7 mouse cellular contexts compared by ENCODE assay signal in the genomic region with DNA sequence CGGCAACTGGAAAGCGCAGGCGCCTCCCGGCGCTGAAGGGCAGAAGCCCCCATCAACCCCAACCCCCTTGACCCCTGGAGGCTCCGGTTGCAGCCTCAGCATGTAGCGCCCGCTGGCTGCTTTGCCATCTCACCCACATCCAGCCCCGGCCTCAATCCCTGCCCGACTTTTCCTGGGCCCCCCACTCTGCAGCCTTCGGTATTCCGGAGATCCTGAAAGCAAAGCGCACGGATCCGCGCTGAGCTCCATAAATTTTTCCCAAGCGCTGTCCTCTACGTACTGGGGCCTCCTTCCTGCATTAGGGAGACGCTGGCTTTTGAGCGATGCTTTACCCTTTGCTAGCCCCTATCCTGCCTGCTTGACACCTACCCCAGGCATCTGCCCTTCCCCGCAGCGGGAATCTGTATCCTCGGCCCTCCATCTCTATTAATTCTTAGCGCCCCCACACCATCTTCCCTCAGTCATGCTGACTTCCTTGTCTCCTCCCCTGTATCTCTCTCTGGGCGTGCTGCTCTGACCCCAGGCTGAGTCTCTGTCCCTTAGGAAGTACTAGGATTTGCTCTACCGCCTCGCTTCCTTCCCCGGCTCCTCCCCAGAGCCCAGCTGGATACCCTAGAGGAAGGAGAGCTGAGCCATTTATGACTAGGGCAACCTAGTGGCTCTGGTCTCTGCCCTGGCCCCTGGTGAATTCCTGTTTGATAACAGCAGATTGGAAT. TPM values are rescaled to one million over a fixed set of nuclear protein-coding genes. Genes with fewer than 3 reads are reported as not detected.
DNase-seq lines count a peak whose midpoint lies in the region; ATAC-seq and TF ChIP-seq lines count a peak whose summit lies in the region.

No protein-coding gene starts in this region.

- no peak for TF ChIP-seq EP300 in CH12.LX (IDR thresholded peaks at IDR 0.05; ENCODE audit: low read length)
- TF ChIP-seq EP300 in lung, postnatal 0 days (IDR thresholded peaks at IDR 0.05), result no peak

- H3K27me3 ChIP-seq in CH12.LX (replicated peaks) (no peaks in the 10 kb centered on the region), G1E (ENCODE audit: insufficient read depth, low read length) (peaks cover 71% of the 10 kb centered on the region)
- peaks cover 20% of the 10 kb centered on the region for H3K27me3 ChIP-seq in embryonic facial prominence, embryonic 12.5 days
- H3K27me3 ChIP-seq in intestine, embryonic 16.5 days (replicated peaks; ENCODE audit: control insufficient read depth, insufficient read depth, low read length), result peaks cover 11% of the 10 kb centered on the region; the same call in 1 of the 2 replicates
- peaks cover 10% of the 10 kb centered on the region; the same call in 1 of the 2 replicates for H3K27me3 ChIP-seq in lung, postnatal 0 days (replicated peaks; ENCODE audit: insufficient read depth, low read length)

- no peak for TF ChIP-seq POLR2A in CH12.LX (IDR thresholded peaks at IDR 0.05; ENCODE audit: low read depth, low read length)

- in situ Hi-C loops in CH12.LX (cut with MboI; ENCODE audit: low pct_ligation_motif_present, low pct_unique_long_range_greater_than_20kb, low sequenced_read_pairs), result no loop called here

- H3K9me3 ChIP-seq in CH12.LX (replicated peaks; ENCODE audit: low read length) (peaks cover under 1% of the 10 kb centered on the region), G1E (replicated peaks) (no peaks in the 10 kb centered on the region)
- H3K9me3 ChIP-seq in embryonic facial prominence, embryonic 12.5 days, result no peaks in the 10 kb centered on the region
- H3K9me3 ChIP-seq in intestine, embryonic 16.5 days (ENCODE audit: control insufficient read depth, low read length), result no peaks in the 10 kb centered on the region
- H3K9me3 ChIP-seq in lung, postnatal 0 days (ENCODE audit: low read length), result no peaks in the 10 kb centered on the region

- peaks cover 0 to 32% of the 10 kb centered on the region in 2 experiments; a peak in 2 of 4 replicates for H3K4me1 ChIP-seq in CH12.LX (ENCODE audit: control insufficient read depth in 1 of 2, insufficient read depth in 2 of 2)
- H3K4me1 ChIP-seq in G1E (ENCODE audit: insufficient read depth, low read depth, low read length), result peaks cover 47% of the 10 kb centered on the region
- H3K4me1 ChIP-seq in embryonic facial prominence, embryonic 12.5 days, result peaks cover 44% of the 10 kb centered on the region
- H3K4me1 ChIP-seq in intestine, embryonic 16.5 days (ENCODE audit: control insufficient read depth, insufficient read depth, low read length), result peaks cover 33% of the 10 kb centered on the region
- H3K4me1 ChIP-seq in lung, postnatal 0 days (ENCODE audit: insufficient read depth, low read depth, low read length), result no peaks in the 10 kb centered on the region

- H3K4me2 ChIP-seq in CH12.LX (ENCODE audit: insufficient read depth, low read depth, poor library complexity, severe bottlenecking), result peak overlapping the region; percentile 95
- peak overlapping the region; percentile 92 for H3K4me2 ChIP-seq in embryonic facial prominence, embryonic 12.5 days (replicated peaks)
- H3K4me2 ChIP-seq in intestine, embryonic 16.5 days (ENCODE audit: low read depth, low read length), result peak overlapping the region; percentile 83
- peak overlapping the region; percentile 97 for H3K4me2 ChIP-seq in lung, postnatal 0 days (replicated peaks; ENCODE audit: low read depth, low read length)

- no peak for TF ChIP-seq RAD21 in CH12.LX (IDR thresholded peaks at IDR 0.05; ENCODE audit: low read depth, low read length)

- dilution Hi-C loops in CH12.LX (cut with MboI; ENCODE audit: extremely low pct_ligation_motif_present, extremely low pct_unique_long_range_greater_than_20kb, low sequenced_read_pairs), result no loop called here

- DNase-seq in CH12.LX (ENCODE audit: extremely low read depth) (no peak), G1E (ENCODE audit: low spot score) (no peak)
- no peak for DNase-seq in lung, postnatal 0 days (ENCODE audit: low spot score)
- DNase-seq in urinary bladder, postnatal 36 days (ENCODE audit: low spot score in 2 of 2), result no peak
- DNase-seq in gastrocnemius, adult 8-10 months (ENCODE audit: low spot score in 2 of 2), result no peak

- H3K9ac ChIP-seq in CH12.LX (ENCODE audit: insufficient read depth, low read depth), result peak overlapping the region; percentile 87
- H3K9ac ChIP-seq in embryonic facial prominence, embryonic 12.5 days, result peak overlapping the region; percentile 79
- peak overlapping the region; percentile 74 for H3K9ac ChIP-seq in intestine, embryonic 16.5 days (ENCODE audit: low read depth, low read length)
- H3K9ac ChIP-seq in lung, postnatal 0 days (replicated peaks; ENCODE audit: low read depth), result peak overlapping the region; percentile 32; the same call in 1 of the 2 replicates

- H3K27ac ChIP-seq in CH12.LX (ENCODE audit: insufficient read depth, low read depth), result no peak overlapping the region
- peak overlapping the region; percentile 83 for H3K27ac ChIP-seq in embryonic facial prominence, embryonic 12.5 days
- H3K27ac ChIP-seq in intestine, embryonic 16.5 days (ENCODE audit: low read length), result peak overlapping the region; percentile 72
- no peak overlapping the region; the same call in 1 of the 2 replicates for H3K27ac ChIP-seq in lung, postnatal 0 days (ENCODE audit: low read length)

- no peak for ATAC-seq in G1E (ENCODE audit: extremely low read depth, insufficient number of reproducible peaks, low FRiP score, poor library complexity, severe bottlenecking)
- ATAC-seq in embryonic facial prominence, embryonic 12.5 days (ENCODE audit: insufficient number of reproducible peaks, insufficient read depth, low FRiP score, low TSS enrichment), result no peak
- peak; percentile 31 for ATAC-seq in intestine, embryonic 16.5 days
- peak; percentile 37 for ATAC-seq in lung, postnatal 0 days

- H3K36me3 ChIP-seq in CH12.LX (replicated peaks in 1 of 2; ENCODE audit: control insufficient read depth in 1 of 2, insufficient read depth in 1 of 2, low read length in 1 of 2) (peaks cover 0 to 33% of the 10 kb centered on the region in 2 experiments), G1E (replicated peaks) (no peaks in the 10 kb centered on the region)
- H3K36me3 ChIP-seq in embryonic facial prominence, embryonic 12.5 days, result 0 out of 2 replicates have a peak, but pooled peaks cover 4% of the 10 kb centered on the region
- H3K36me3 ChIP-seq in intestine, embryonic 16.5 days (ENCODE audit: control insufficient read depth, insufficient read depth, low read length), result no peaks in the 10 kb centered on the region
- H3K36me3 ChIP-seq in lung, postnatal 0 days (ENCODE audit: insufficient read depth, low read length), result no peaks in the 10 kb centered on the region

- 1% methylated on average over 28 of the region's 28 CpGs for WGBS in embryonic facial prominence, embryonic 12.5 days
- under 1% methylated on average over 28 of the region's 28 CpGs for WGBS in intestine, embryonic 16.5 days
- WGBS in lung, postnatal 0 days, result under 1% methylated on average over 21 of the region's 28 CpGs

- TF ChIP-seq CTCF in CH12.LX (conservative IDR thresholded peaks at IDR 0.05 in 1 of 2, IDR thresholded peaks at IDR 0.05 in 1 of 2; ENCODE audit: low read depth in 2 of 2, low read length in 2 of 2) (no peak), G1E (IDR thresholded peaks at IDR 0.05; ENCODE audit: low read depth, low read length) (no peak)
- no peak for TF ChIP-seq CTCF in lung, postnatal 0 days (IDR thresholded peaks at IDR 0.05)

- peak overlapping the region; percentile 44 to 79 (median 73) for H3K4me3 ChIP-seq in CH12.LX (replicated peaks in 1 of 3; ENCODE audit: low read depth in 2 of 3, low read length in 2 of 3, poor library complexity in 1 of 3)
- peak overlapping the region; percentile 68 for H3K4me3 ChIP-seq in G1E (ENCODE audit: low read depth, low read length)
- H3K4me3 ChIP-seq in embryonic facial prominence, embryonic 12.5 days, result peak overlapping the region; percentile 81
- H3K4me3 ChIP-seq in intestine, embryonic 16.5 days (ENCODE audit: low read length), result peak overlapping the region; percentile 58
- peak overlapping the region; percentile 56 for H3K4me3 ChIP-seq in lung, postnatal 0 days (ENCODE audit: low read depth, low read length)

- H3K79me2 ChIP-seq in CH12.LX (replicated peaks; ENCODE audit: control insufficient read depth, extremely low read depth, insufficient read depth, poor library complexity, severe bottlenecking), result no peaks in the 10 kb centered on the region

RNA-seq across cellular contexts. Expression of a gene that starts 7.4 kb away (rescaled TPM):
- 14.2 and 18.8 TPM in 2 replicates for total RNA-seq in CH12.LX (2012; rRNA removed)
- total RNA-seq in CH12.LX (2014; rRNA removed), result 13.0 and 13.1 TPM in 2 replicates
- 30.7 and 31.7 TPM in 2 replicates for polyA plus RNA-seq in CH12.LX (2012; ENCODE audit: insufficient read length, low read depth)
- 1.9 and 7.7 TPM in 2 replicates for total RNA-seq in G1E (2014; fragmentation: Nextera tagmentation)
- 1.9 and 2.3 TPM in 2 replicates for total RNA-seq in G1E (2017)
- 10.3 and 12.6 TPM in 2 replicates for polyA plus RNA-seq in G1E (2012)
- polyA plus RNA-seq in embryonic facial prominence, embryonic 12.5 days (2016; fragmentation: Nextera tagmentation; extraction: Ambion mirVana), result 26.1 and 26.7 TPM in 2 replicates
- 33.5 and 35.2 TPM in 2 replicates for polyA plus RNA-seq in intestine, embryonic 16.5 days (2015; fragmentation: Nextera tagmentation; extraction: Ambion mirVana)
- 15.4 and 16.4 TPM in 2 replicates for polyA plus RNA-seq in lung, postnatal 0 days (2015; fragmentation: Nextera tagmentation; extraction: Ambion mirVana)
- total RNA-seq in gastrocnemius, adult 8-10 months (2022), result 100 to 1,000 TPM; 283 to 320 (median 317) TPM

RNA-seq across cellular contexts. Expression of a gene that starts 22.4 kb away (rescaled TPM):
- total RNA-seq in CH12.LX (2012; rRNA removed), result 9.1 and 9.3 TPM in 2 replicates
- total RNA-seq in CH12.LX (2014; rRNA removed), result 10.0 and 11.7 TPM in 2 replicates
- 18.9 and 20.9 TPM in 2 replicates for polyA plus RNA-seq in CH12.LX (2012; ENCODE audit: insufficient read length, low read depth)
- 12.9 and 19.0 TPM in 2 replicates for total RNA-seq in G1E (2014; fragmentation: Nextera tagmentation)
- total RNA-seq in G1E (2017), result 3.4 and 5.6 TPM in 2 replicates
- 12.7 and 13.8 TPM in 2 replicates for polyA plus RNA-seq in G1E (2012)
- 15.9 and 20.1 TPM in 2 replicates for polyA plus RNA-seq in embryonic facial prominence, embryonic 12.5 days (2016; fragmentation: Nextera tagmentation; extraction: Ambion mirVana)
- polyA plus RNA-seq in intestine, embryonic 16.5 days (2015; fragmentation: Nextera tagmentation; extraction: Ambion mirVana), result 149 and 159 TPM in 2 replicates
- 59.4 and 67.3 TPM in 2 replicates for polyA plus RNA-seq in lung, postnatal 0 days (2015; fragmentation: Nextera tagmentation; extraction: Ambion mirVana)
- 1,000 to 10,000 TPM; 2,187 to 2,605 (median 2,481) TPM for total RNA-seq in gastrocnemius, adult 8-10 months (2022)

RNA-seq across cellular contexts. Expression of a gene that starts 53.2 kb away (rescaled TPM):
- 139 and 153 TPM in 2 replicates for total RNA-seq in CH12.LX (2012; rRNA removed)
- 101 and 102 TPM in 2 replicates for total RNA-seq in CH12.LX (2014; rRNA removed)
- polyA plus RNA-seq in CH12.LX (2012; ENCODE audit: insufficient read length, low read depth), result 126 and 131 TPM in 2 replicates
- 179 and 182 TPM in 2 replicates for total RNA-seq in G1E (2014; fragmentation: Nextera tagmentation)
- 178 and 183 TPM in 2 replicates for total RNA-seq in G1E (2017)
- polyA plus RNA-seq in G1E (2012), result 328 and 349 TPM in 2 replicates
- 61.1 and 64.6 TPM in 2 replicates for polyA plus RNA-seq in embryonic facial prominence, embryonic 12.5 days (2016; fragmentation: Nextera tagmentation; extraction: Ambion mirVana)
- 134 and 137 TPM in 2 replicates for polyA plus RNA-seq in intestine, embryonic 16.5 days (2015; fragmentation: Nextera tagmentation; extraction: Ambion mirVana)
- polyA plus RNA-seq in lung, postnatal 0 days (2015; fragmentation: Nextera tagmentation; extraction: Ambion mirVana), result 58.4 and 58.9 TPM in 2 replicates
- 10 to 100 TPM; 41.1 to 50.3 (median 42.8) TPM for total RNA-seq in gastrocnemius, adult 8-10 months (2022)

Comparison
In these comparisons a context has a peak if more than half of its experiments do, and no peak if none do; other contexts are left out.
1. H3K27ac ChIP-seq: peak in embryonic facial prominence, embryonic 12.5 days (single experiment) and intestine, embryonic 16.5 days (single experiment); none in CH12.LX (single experiment) and lung, postnatal 0 days (single experiment).
2. H3K9ac ChIP-seq: peak in every context shown above with its lines; median percentile 87 in CH12.LX; 79 in embryonic facial prominence, embryonic 12.5 days; 74 in intestine, embryonic 16.5 days; 32 in lung, postnatal 0 days.
3. ATAC-seq: peak in intestine, embryonic 16.5 days (single experiment) and lung, postnatal 0 days (single experiment); none in G1E (single experiment) and embryonic facial prominence, embryonic 12.5 days (single experiment).
4. Peak in every context shown above with its lines, with median percentiles within 50 percentile points of each other: H3K4me2 ChIP-seq and H3K4me3 ChIP-seq.